ENCODE assay signal across 9 mouse cellular contexts in the genomic region with DNA sequence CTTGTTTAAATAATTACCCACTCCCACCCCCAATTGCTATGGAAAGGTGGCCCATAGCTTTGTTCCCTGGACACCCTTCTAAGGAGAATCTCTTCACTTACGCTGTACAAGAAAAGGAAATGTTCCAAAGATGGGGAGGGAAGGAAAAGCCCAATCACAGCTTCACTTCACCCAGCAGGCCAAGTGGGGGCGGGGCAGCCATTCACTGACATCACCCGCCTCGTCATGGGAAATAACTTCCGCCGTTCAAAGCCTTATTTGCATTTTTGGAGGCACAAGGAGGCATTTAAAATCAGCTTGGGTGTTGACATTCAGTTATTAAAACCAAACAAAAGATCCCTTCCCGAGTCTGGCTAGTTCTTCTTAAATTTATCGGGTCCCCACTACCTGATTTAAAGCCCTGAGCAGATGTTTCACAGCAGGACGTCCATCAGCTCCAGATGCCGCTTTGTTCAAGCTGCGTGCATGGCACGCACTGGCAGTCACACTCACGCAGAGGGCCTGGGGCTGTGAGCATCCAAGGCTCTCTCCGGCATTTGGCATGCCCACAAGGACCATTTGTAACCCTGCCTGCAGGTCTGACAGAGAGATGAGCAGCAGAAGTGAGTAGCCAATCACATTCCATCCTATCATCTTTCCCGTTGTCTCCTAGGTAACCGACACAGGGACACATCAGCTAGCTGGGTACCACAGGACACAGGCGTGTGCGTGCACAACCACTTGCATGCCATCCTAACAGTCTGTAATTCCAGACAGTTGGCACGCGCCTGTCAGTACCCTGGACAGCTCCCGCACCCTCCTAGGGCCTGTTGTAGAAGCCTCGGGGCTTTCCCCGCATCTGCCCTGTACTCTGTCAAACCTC. TPM values are rescaled to one million over a fixed set of nuclear protein-coding genes. Genes with fewer than 3 reads are reported as not detected.
DNase-seq lines count a peak whose midpoint lies in the region; ATAC-seq and TF ChIP-seq lines count a peak whose summit lies in the region.
"Had no signal": no experiment of that assay in that cellular context is flagged by ENCODE, and none has a peak within 500 bp of the region (broad histone marks: within the 10 kb centered on the region; RNA-seq: fewer than 3 reads in every experiment).

No protein-coding gene starts in this region.

- H3K9me3 ChIP-seq in heart, embryonic 11.5 days (replicated peaks; ENCODE audit: control insufficient read depth, low read length) = no peaks in the 10 kb centered on the region
- H3K9me3 ChIP-seq in liver, embryonic 14.5 days (ENCODE audit: control insufficient read depth, low read length) = no peaks in the 10 kb centered on the region
- H3K9me3 ChIP-seq in neural tube, embryonic 14.5 days (ENCODE audit: control insufficient read depth, low read length) = no peaks in the 10 kb centered on the region

- intact Hi-C loops in heart, adult 2 months (cut with DNase I) = no loop called here

- no peak for TF ChIP-seq CTCF in heart, adult 2 months (IDR thresholded peaks at IDR 0.05)
- TF ChIP-seq CTCF in cortical plate, adult 2 months (IDR thresholded peaks at IDR 0.05; ENCODE audit: extremely low read depth, insufficient read depth, low read length) = no peak
- TF ChIP-seq CTCF in liver, embryonic 14.5 days (IDR thresholded peaks at IDR 0.05; ENCODE audit: low read depth) = no peak

- peaks cover 7% of the 10 kb centered on the region for H3K27me3 ChIP-seq in heart, adult 2 months (ENCODE audit: control insufficient read depth, insufficient read depth, low read length)
- peaks cover 59% of the 10 kb centered on the region for H3K27me3 ChIP-seq in heart, embryonic 11.5 days (ENCODE audit: control insufficient read depth, insufficient read depth, low read length)
- H3K27me3 ChIP-seq in liver, embryonic 14.5 days (ENCODE audit: control insufficient read depth, insufficient read depth, low read length) = peaks cover 28% of the 10 kb centered on the region
- H3K27me3 ChIP-seq in neural tube, embryonic 14.5 days (ENCODE audit: control insufficient read depth, insufficient read depth, low read length) = no peaks in the 10 kb centered on the region

- no peak for TF ChIP-seq POLR2A in heart, adult 2 months (IDR thresholded peaks at IDR 0.05; ENCODE audit: insufficient read depth, low read depth, low read length)
- no peak for TF ChIP-seq POLR2A in cortical plate, adult 2 months (IDR thresholded peaks at IDR 0.05; ENCODE audit: extremely low read depth, insufficient read depth, low read length)

- H3K9ac ChIP-seq in heart, adult 2 months (ENCODE audit: low read depth, low read length) = no peak overlapping the region
- H3K9ac ChIP-seq in heart, embryonic 11.5 days (ENCODE audit: low read depth, low read length) = no peak overlapping the region
- no peak overlapping the region for H3K9ac ChIP-seq in liver, embryonic 14.5 days (replicated peaks)
- peak overlapping the region; percentile 50 for H3K9ac ChIP-seq in neural tube, embryonic 14.5 days (replicated peaks; ENCODE audit: low read depth, low read length)

- peak; percentile 37 to 67 for DNase-seq in heart, adult 2 months
- peak; percentile 76 for DNase-seq in gastrocnemius, postnatal 10 days
- peak; percentile 87 for DNase-seq in kidney, postnatal 10 days
- peak in 2 of 3 experiments; percentile 3 to 4 for DNase-seq in liver, embryonic 14.5 days (ENCODE audit: low read depth in 3 of 3, low spot score in 3 of 3)
- DNase-seq in urinary bladder, postnatal 36 days (ENCODE audit: low spot score in 2 of 2) = peak; percentile 23 to 33

- H3K36me3 ChIP-seq in heart, adult 2 months (ENCODE audit: control insufficient read depth, insufficient read depth, low read length) = no peaks in the 10 kb centered on the region
- H3K36me3 ChIP-seq in heart, embryonic 11.5 days (ENCODE audit: control insufficient read depth, insufficient read depth, low read length) = no peaks in the 10 kb centered on the region
- H3K36me3 ChIP-seq in liver, embryonic 14.5 days (replicated peaks; ENCODE audit: control insufficient read depth, insufficient read depth, low read depth) = no peaks in the 10 kb centered on the region
- no peaks in the 10 kb centered on the region for H3K36me3 ChIP-seq in neural tube, embryonic 14.5 days (ENCODE audit: control insufficient read depth, insufficient read depth, low read length)

- ATAC-seq in heart, embryonic 11.5 days (replicated peaks; ENCODE audit: insufficient number of reproducible peaks, low FRiP score, low TSS enrichment) = no peak
- no peak for ATAC-seq in liver, embryonic 14.5 days (ENCODE audit: insufficient read depth)
- peak; percentile 90 for ATAC-seq in neural tube, embryonic 14.5 days (ENCODE audit: low read depth)

- no peak overlapping the region for H3K4me2 ChIP-seq in heart, embryonic 11.5 days
- H3K4me2 ChIP-seq in liver, embryonic 14.5 days (ENCODE audit: low read depth) = no peak overlapping the region
- H3K4me2 ChIP-seq in neural tube, embryonic 14.5 days (ENCODE audit: low read depth, low read length) = peak overlapping the region; percentile 50

- H3K4me1 ChIP-seq in heart, adult 2 months (ENCODE audit: control insufficient read depth, insufficient read depth, low read length) = no peaks in the 10 kb centered on the region
- peaks cover 5% of the 10 kb centered on the region for H3K4me1 ChIP-seq in heart, embryonic 11.5 days (ENCODE audit: control insufficient read depth, insufficient read depth, low read length)
- H3K4me1 ChIP-seq in cortical plate, adult 2 months (ENCODE audit: control insufficient read depth, insufficient read depth, low read length) = no peaks in the 10 kb centered on the region
- H3K4me1 ChIP-seq in liver, embryonic 14.5 days (replicated peaks; ENCODE audit: control insufficient read depth in 2 of 2, insufficient read depth in 2 of 2, low read length in 1 of 2) = no peaks in the 10 kb centered on the region
- peaks cover 33% of the 10 kb centered on the region for H3K4me1 ChIP-seq in neural tube, embryonic 14.5 days (ENCODE audit: control insufficient read depth, insufficient read depth, low read length)

- no peaks in the 10 kb centered on the region for H3K79me2 ChIP-seq in heart, adult 2 months (replicated peaks; ENCODE audit: control insufficient read depth, insufficient read depth, low read length)

- WGBS in heart, adult 2 months = 10% methylated on average over 23 of the region's 23 CpGs
- 16% methylated on average over 23 of the region's 23 CpGs for WGBS in heart, embryonic 11.5 days (ENCODE audit: insufficient replicate concordance)
- WGBS in liver, embryonic 14.5 days (ENCODE audit: insufficient replicate concordance) = 15% methylated on average over 23 of the region's 23 CpGs
- WGBS in neural tube, embryonic 14.5 days = 2% methylated on average over 23 of the region's 23 CpGs

- no peak overlapping the region for H3K4me3 ChIP-seq in heart, adult 2 months
- H3K4me3 ChIP-seq in heart, embryonic 11.5 days (ENCODE audit: low read depth, low read length) = no peak overlapping the region
- H3K4me3 ChIP-seq in cortical plate, adult 2 months (ENCODE audit: insufficient read depth, low read length) = peak overlapping the region; percentile 25
- H3K4me3 ChIP-seq in liver, embryonic 14.5 days (ENCODE audit: insufficient read depth in 1 of 2, low read depth in 2 of 2, low read length in 2 of 2) = no peak overlapping the region
- peak overlapping the region; percentile 27 for H3K4me3 ChIP-seq in neural tube, embryonic 14.5 days (ENCODE audit: low read depth, low read length)

- H3K27ac ChIP-seq in heart, adult 2 months = no peak overlapping the region
- H3K27ac ChIP-seq in heart, embryonic 11.5 days (ENCODE audit: low read depth, low read length) = no peak overlapping the region
- no peak overlapping the region for H3K27ac ChIP-seq in cortical plate, adult 2 months (ENCODE audit: insufficient read depth, low read length)
- no peak overlapping the region for H3K27ac ChIP-seq in liver, embryonic 14.5 days
- H3K27ac ChIP-seq in neural tube, embryonic 14.5 days (ENCODE audit: low read depth, low read length) = peak overlapping the region; percentile 95

- no peak for TF ChIP-seq EP300 in heart, adult 2 months (IDR thresholded peaks at IDR 0.05; ENCODE audit: insufficient read depth, low read depth, low read length)
- TF ChIP-seq EP300 in liver, embryonic 14.5 days (IDR thresholded peaks at IDR 0.05; ENCODE audit: low read depth) = no peak

RNA-seq across cellular contexts. Expression of a gene that starts 12.2 kb away (rescaled TPM):
- 10 to 100 TPM in 1 of 2 experiments, 1 to 10 TPM in 1; 8.5 to 12.4 TPM for total RNA-seq in heart, adult 2 months (2021)
- 25.2 and 37.9 TPM in 2 replicates for polyA plus RNA-seq in heart, adult 2 months (2012; rRNA removed)
- 4.5 and 6.2 TPM in 2 replicates for polyA plus RNA-seq in heart, embryonic 11.5 days (2014; fragmentation: Nextera tagmentation; extraction: Ambion mirVana)
- 20.0 and 20.5 TPM in 2 replicates for polyA plus RNA-seq in cortical plate, adult 2 months (2012; rRNA removed)
- 1 to 10 TPM; 4.0 to 8.2 TPM for total RNA-seq in gastrocnemius, postnatal 10 days (2021)
- 0.01 and 0.03 TPM in 2 replicates for polyA plus RNA-seq in liver, embryonic 14.5 days (2012; rRNA removed)
- not detected in 2 replicates for polyA plus RNA-seq in liver, embryonic 14.5 days (2014; fragmentation: Nextera tagmentation; extraction: Ambion mirVana)
- polyA plus RNA-seq in neural tube, embryonic 14.5 days (2014; fragmentation: Nextera tagmentation; extraction: Ambion mirVana) = 9.8 and 10.4 TPM in 2 replicates
- total RNA-seq: liver, adult 2 months had no signal

RNA-seq across cellular contexts. Expression of a gene that starts 38.6 kb away (rescaled TPM):
- 10 to 100 TPM in 1 of 2 experiments, 1 to 10 TPM in 1; 9.0 to 10.1 TPM for total RNA-seq in heart, adult 2 months (2021)
- polyA plus RNA-seq in heart, adult 2 months (2012; rRNA removed) = 2.8 and 4.1 TPM in 2 replicates
- 24.2 and 30.2 TPM in 2 replicates for polyA plus RNA-seq in heart, embryonic 11.5 days (2014; fragmentation: Nextera tagmentation; extraction: Ambion mirVana)
- polyA plus RNA-seq in cortical plate, adult 2 months (2012; rRNA removed) = 17.7 and 18.5 TPM in 2 replicates
- 10 to 100 TPM; 10.4 to 11.0 TPM for total RNA-seq in gastrocnemius, postnatal 10 days (2021)
- polyA plus RNA-seq in liver, embryonic 14.5 days (2012; rRNA removed) = 3.6 and 6.8 TPM in 2 replicates
- 10.9 and 13.9 TPM in 2 replicates for polyA plus RNA-seq in liver, embryonic 14.5 days (2014; fragmentation: Nextera tagmentation; extraction: Ambion mirVana)
- polyA plus RNA-seq in neural tube, embryonic 14.5 days (2014; fragmentation: Nextera tagmentation; extraction: Ambion mirVana) = 41.2 and 44.2 TPM in 2 replicates

Comparison
In these comparisons a context has a peak if more than half of its experiments do, and no peak if none do; other contexts are left out.
1. DNase-seq: peak in every context shown above with its lines; median percentile 87 in kidney, postnatal 10 days; 76 in gastrocnemius, postnatal 10 days; 52 in heart, adult 2 months; 28 in urinary bladder, postnatal 36 days; 4 in liver, embryonic 14.5 days.
2. H3K4me3 ChIP-seq: peak in cortical plate, adult 2 months (single experiment) and neural tube, embryonic 14.5 days (single experiment); none in heart, adult 2 months (single experiment), heart, embryonic 11.5 days (single experiment) and liver, embryonic 14.5 days (0 of 2).